Mouse (Mus musculus): Measurements from ENCODE around the gene Dlgap3.

GRCm38 (mm10) chr4:127178671-127179070, 9.7 kb downstream of the Dlgap3 start:
- TF ChIP-seq ZC3H11A (IDR thresholded peaks at IDR 0.05; ENCODE audit: borderline replicate concordance, low read depth, low read length) (no peak), MAFK (IDR thresholded peaks at IDR 0.05; ENCODE audit: insufficient read depth, low read depth, low read length) (no peak)

Data from ES-E14 (cell line).